14 mouse cellular contexts compared by ENCODE assay signal in genomic region chr5:30968416-30968815, GRCm38 (mm10). TPM values are rescaled to one million over a fixed set of nuclear protein-coding genes. Genes with fewer than 3 reads are reported as not detected.
DNase-seq lines count a peak whose midpoint lies in the region; ATAC-seq and TF ChIP-seq lines count a peak whose summit lies in the region.
"Had no signal": no experiment of that assay in that cellular context is flagged by ENCODE, and none has a peak within 500 bp of the region (broad histone marks: within the 10 kb centered on the region; RNA-seq: fewer than 3 reads in every experiment).

Gene Tcf23 (plus strand): TSS chr5:30968662.

- peaks cover 5% of the 10 kb centered on the region for H3K4me1 ChIP-seq in lung, adult 2 months (ENCODE audit: control insufficient read depth, insufficient read depth, low read length)
- no peaks in the 10 kb centered on the region; the same call in 1 of the 2 replicates for H3K4me1 ChIP-seq in lung, embryonic 16.5 days (replicated peaks; ENCODE audit: control insufficient read depth, insufficient read depth, low read length)

- H3K36me3 ChIP-seq in lung, embryonic 16.5 days (ENCODE audit: control insufficient read depth, insufficient read depth, low read length): no peaks in the 10 kb centered on the region
- H3K36me3 ChIP-seq: G1E; heart, embryonic 13.5 days had no signal

- no peak within 1 kb of the TSS for H3K4me3 ChIP-seq in lung, adult 2 months (replicated peaks; ENCODE audit: extremely low read depth, low read depth, low read length)
- no peak within 1 kb of the TSS for H3K4me3 ChIP-seq in lung, embryonic 16.5 days (ENCODE audit: low read length)
- H3K4me3 ChIP-seq in left cerebral cortex, adult 2 months: no peak within 1 kb of the TSS
- H3K4me3 ChIP-seq: heart, embryonic 13.5 days; layer of hippocampus, adult 2 months had no signal

- H3K4me2 ChIP-seq in lung, embryonic 16.5 days (ENCODE audit: low read depth, low read length): no peak within 1 kb of the TSS
- H3K4me2 ChIP-seq: heart, embryonic 13.5 days had no signal

- no peak for TF ChIP-seq POLR2A in lung, adult 2 months (IDR thresholded peaks at IDR 0.05; ENCODE audit: borderline replicate concordance, extremely low read depth, low read depth, low read length)

- intact Hi-C loops in left cerebral cortex, adult 2 months (cut with DNase I): no loop called here

- TF ChIP-seq CTCF in lung, adult 2 months (IDR thresholded peaks at IDR 0.05; ENCODE audit: insufficient read depth, low read length): no peak
- TF ChIP-seq CTCF in left cerebral cortex, adult 2 months (IDR thresholded peaks at IDR 0.05): no peak

- DNase-seq in adrenal gland, adult (ENCODE audit: inconsistent age in 2 of 2, low spot score in 1 of 2): peak; percentile 30 to 37
- no peak for DNase-seq in adrenal gland, postnatal 25 days
- DNase-seq in lung, adult 18-20 months: peak; percentile 66 to 68
- no peak for DNase-seq in lung, adult 2 months
- DNase-seq in testis, postnatal 10 days (ENCODE audit: low spot score): peak; percentile 90
- DNase-seq in left cerebral cortex, adult 2 months (ENCODE audit: extremely low spot score in 1 of 2, low spot score in 2 of 2): no peak
- DNase-seq in retina, embryonic 14.5 days (ENCODE audit: low spot score): no peak
- DNase-seq: adrenal gland, adult 8-10 months; cerebellum, adult 8-10 months; thymus, postnatal 4 days had no signal

- no peak within 1 kb of the TSS for H3K27ac ChIP-seq in lung, embryonic 16.5 days (ENCODE audit: low read length)
- H3K27ac ChIP-seq in left cerebral cortex, adult 2 months: no peak within 1 kb of the TSS
- H3K27ac ChIP-seq: heart, embryonic 13.5 days; layer of hippocampus, adult 2 months had no signal

- 48% methylated on average over 8 of the region's 8 CpGs for WGBS in lung, adult 2 months
- 58% methylated on average over 8 of the region's 8 CpGs for WGBS in lung, embryonic 16.5 days

- no peaks in the 10 kb centered on the region for H3K9me3 ChIP-seq in lung, embryonic 16.5 days (ENCODE audit: control insufficient read depth, low read length)
- H3K9me3 ChIP-seq: G1E; heart, embryonic 13.5 days had no signal

- ATAC-seq in lung, embryonic 16.5 days (ENCODE audit: low read depth): peak; percentile 54; the same call in 1 of the 2 replicates

- no peaks in the 10 kb centered on the region for H3K27me3 ChIP-seq in lung, embryonic 16.5 days (ENCODE audit: control insufficient read depth, insufficient read depth, low read depth, low read length)

- H3K9ac ChIP-seq in lung, embryonic 16.5 days (ENCODE audit: low read length): no peak within 1 kb of the TSS
- H3K9ac ChIP-seq: heart, embryonic 13.5 days had no signal

RNA-seq across cellular contexts. Expression of gene Tcf23, which starts in this region (rescaled TPM):
- 0.70 and 1.3 TPM in 2 replicates for total RNA-seq in adrenal gland, postnatal 25 days (2021)
- 0.95 and 1.2 TPM in 2 replicates for polyA plus RNA-seq in lung, adult 2 months (2012; rRNA removed)
- 0.21 and 0.40 TPM in 2 replicates for polyA plus RNA-seq in lung, embryonic 16.5 days (2015; fragmentation: Nextera tagmentation; extraction: Ambion mirVana)
- total RNA-seq in left cerebral cortex, adult 2 months (2021): under 1 TPM; 0.12 to 0.23 TPM
- total RNA-seq: G1E had no signal
- polyA plus RNA-seq: G1E had no signal

Comparison
In these comparisons a context has a peak if more than half of its experiments do, and no peak if none do; other contexts are left out.
1. DNase-seq: peak in adrenal gland, adult (2 of 2), lung, adult 18-20 months (2 of 2) and testis, postnatal 10 days (single experiment); none in adrenal gland, postnatal 25 days (single experiment), lung, adult 2 months (single experiment), left cerebral cortex, adult 2 months (0 of 2) and retina, embryonic 14.5 days (single experiment).
2. Peak in ATAC-seq in lung, embryonic 16.5 days; RNA of the gene not detected or under 1 TPM.